Mouse (Mus musculus): ENCODE data around the gene Nbas. TPM values are rescaled to one million over a fixed set of nuclear protein-coding genes. Genes with fewer than 3 reads are reported as not detected.

Nbas gene
- polyA plus RNA-seq, 1 experiment from 2014 or later, result 11.4 TPM

Other genes starting within 250 kb of the Nbas start
- 113 and 140 TPM in 2 replicates for gene Ddx1, start 19.9 kb upstream of the Nbas start, polyA plus RNA-seq (2014; fragmentation: Nextera tagmentation; extraction: Ambion mirVana)